Mouse (Mus musculus) CH12.LX (cell line): ENCODE measurements around the gene Tepp.

Experiments
- CTCF ChIP-seq, 2 experiments: IDR thresholded peaks in 1 of 2; conservative IDR thresholded peaks in 1 of 2; 2 replicates each; pipeline ENCODE4 v1.5.1; 2011 to 2012; ENCODE audit warnings: low read depth in 2 of 2, low read length in 2 of 2, improper control_type of control experiment in 1 of 2, inconsistent platforms in 1 of 2, mild to moderate bottlenecking in 1 of 2, moderate library complexity in 1 of 2
- EP300 ChIP-seq: IDR thresholded peaks from 2 replicates; pipeline ENCODE4 v1.6.1; 2011; ENCODE audit warnings: low read length, improper control_type of control experiment
- MAX ChIP-seq: IDR thresholded peaks from 2 replicates; pipeline ENCODE4 v1.6.1; 2011; ENCODE audit warnings: low read length, improper control_type of control experiment
- POLR2A ChIP-seq: IDR thresholded peaks from 2 replicates; pipeline ENCODE4 v1.6.1; 2011; ENCODE audit warnings: low read depth, mild to moderate bottlenecking, improper control_type of control experiment, low read length
- SIN3A ChIP-seq: IDR thresholded peaks from 2 replicates; pipeline ENCODE4 v1.6.1; 2012; ENCODE audit warnings: low read length, improper control_type of control experiment, inconsistent platforms

GRCm38 (mm10) chr8:95323201-95323600 is 12.8 kb downstream of the Tepp start:
- TF ChIP-seq CTCF (conservative IDR thresholded peaks at IDR 0.05 in 1 of 2, IDR thresholded peaks at IDR 0.05 in 1 of 2; ENCODE audit: low read depth in 2 of 2, low read length in 2 of 2) (no peak), SIN3A (no peak), POLR2A (no peak), EP300 (no peak), MAX (no peak)
